In genomic region chr2:153434880-153435831, GRCm38 (mm10) we compare ENCODE assay signal across 9 mouse cellular contexts. TPM values are rescaled to one million over a fixed set of nuclear protein-coding genes. Genes with fewer than 3 reads are reported as not detected.
DNase-seq lines count a peak whose midpoint lies in the region; ATAC-seq lines count a peak whose summit lies in the region.
"Had no signal": no experiment of that assay in that cellular context is flagged by ENCODE, and none has a peak within 500 bp of the region (broad histone marks: within the 10 kb centered on the region; RNA-seq: fewer than 3 reads in every experiment).

No protein-coding gene starts in this region.

- peaks cover 72% of the 10 kb centered on the region for H3K4me1 ChIP-seq in heart, embryonic 16.5 days (ENCODE audit: control insufficient read depth, insufficient read depth, low read length)
- peaks cover 66% of the 10 kb centered on the region for H3K4me1 ChIP-seq in stomach, embryonic 15.5 days

- H3K4me3 ChIP-seq in heart, embryonic 16.5 days (ENCODE audit: low read length), result no peak overlapping the region
- no peak overlapping the region for H3K4me3 ChIP-seq in stomach, embryonic 15.5 days (replicated peaks)
- H3K4me3 ChIP-seq: megakaryocyte, embryonic 14.5 days had no signal

- no peaks in the 10 kb centered on the region for H3K27me3 ChIP-seq in heart, embryonic 16.5 days (ENCODE audit: control insufficient read depth, insufficient read depth, low read length)
- H3K27me3 ChIP-seq in stomach, embryonic 15.5 days (replicated peaks), result no peaks in the 10 kb centered on the region
- H3K27me3 ChIP-seq: megakaryocyte, embryonic 14.5 days had no signal

- WGBS in heart, embryonic 16.5 days, result 46% methylated on average over 9 of the region's 9 CpGs
- 26% methylated on average over 9 of the region's 9 CpGs for WGBS in stomach, embryonic 15.5 days

- peak; percentile 67 for DNase-seq in adrenal gland, postnatal 14 days
- DNase-seq in adrenal gland, adult 2 months, result no peak
- DNase-seq in brain, adult 2 months (ENCODE audit: low read depth, low spot score), result peak; percentile 84
- DNase-seq in kidney, postnatal 36 days, result peak; percentile 84 to 88
- no peak for DNase-seq in urinary bladder, adult 18-20 months (ENCODE audit: low spot score in 2 of 2)
- no peak for DNase-seq in right cerebral cortex, postnatal 36 days (ENCODE audit: low spot score in 2 of 2)

- ATAC-seq in heart, embryonic 16.5 days (replicated peaks; ENCODE audit: extremely low read depth, insufficient read depth, low FRiP score), result no peak
- ATAC-seq in stomach, embryonic 15.5 days (ENCODE audit: insufficient read depth, low FRiP score, low read depth), result peak; percentile 59

- no peaks in the 10 kb centered on the region for H3K36me3 ChIP-seq in heart, embryonic 16.5 days (ENCODE audit: control insufficient read depth, insufficient read depth)
- H3K36me3 ChIP-seq in stomach, embryonic 15.5 days, result 0 out of 2 replicates have a peak, but pooled peaks cover 3% of the 10 kb centered on the region

- peak overlapping the region; percentile 94 for H3K27ac ChIP-seq in heart, embryonic 16.5 days (ENCODE audit: low read length)
- H3K27ac ChIP-seq in stomach, embryonic 15.5 days, result peak overlapping the region; percentile 66

- no peaks in the 10 kb centered on the region for H3K9me3 ChIP-seq in heart, embryonic 16.5 days (replicated peaks; ENCODE audit: control insufficient read depth, low read length)
- no peaks in the 10 kb centered on the region for H3K9me3 ChIP-seq in stomach, embryonic 15.5 days
- H3K9me3 ChIP-seq: megakaryocyte, embryonic 14.5 days had no signal

- H3K4me2 ChIP-seq in heart, embryonic 16.5 days (ENCODE audit: low read depth, low read length), result no peak overlapping the region
- H3K4me2 ChIP-seq in stomach, embryonic 15.5 days, result peak overlapping the region; percentile 23

- 0 out of 2 replicates have a peak overlapping the region, but pooled peaks have one; percentile 14 for H3K9ac ChIP-seq in heart, embryonic 16.5 days (ENCODE audit: low read length)
- H3K9ac ChIP-seq in stomach, embryonic 15.5 days, result no peak overlapping the region

RNA-seq across cellular contexts. Expression of gene 4930404H24Rik, which starts 57.4 kb away (rescaled TPM):
- total RNA-seq in adrenal gland, postnatal 14 days (2021), result not detected in 2 replicates
- total RNA-seq in adrenal gland, adult 2 months (2021), result not detected
- not detected in 2 replicates for polyA plus RNA-seq in adrenal gland, adult 2 months (2012; rRNA removed)
- polyA plus RNA-seq in heart, embryonic 16.5 days (2015; fragmentation: Nextera tagmentation; extraction: Ambion mirVana), result not detected in 2 replicates
- not detected in 2 replicates for polyA plus RNA-seq in stomach, embryonic 15.5 days (2015; fragmentation: Nextera tagmentation; extraction: Ambion mirVana)

Comparison
In these comparisons a context has a peak if more than half of its experiments do, and no peak if none do; other contexts are left out.
1. DNase-seq: peak in adrenal gland, postnatal 14 days (single experiment), brain, adult 2 months (single experiment) and kidney, postnatal 36 days (2 of 2); none in adrenal gland, adult 2 months (single experiment), urinary bladder, adult 18-20 months (0 of 2) and right cerebral cortex, postnatal 36 days (0 of 2).